Mouse (Mus musculus): ENCODE results near the gene Rara. TPM values are rescaled to one million over a fixed set of nuclear protein-coding genes. Genes with fewer than 3 reads are reported as not detected.
A peak's percentile ranks its signal among the peaks of the same experiment; 100 is the strongest.
"Not testable (repeated sequence)": the region's sequence is repeated elsewhere in the genome, so short reads cannot be mapped to it uniquely, and the experiment has no call there.

Rara gene
- polyA plus RNA-seq, 1 experiment from 2014 or later: 38.4 TPM

- peak overlapping the region; percentile 95 for H3K27ac ChIP-seq
- peak overlapping the region; percentile 63 for H3K4me2 ChIP-seq
- peak overlapping the region; percentile 2; the same call in 1 of the 2 replicates for H3K4me3 ChIP-seq
- H3K4me1 ChIP-seq: peaks cover 98% of the 10 kb centered on the region
- no peaks in the 10 kb centered on the region for H3K27me3 ChIP-seq
- H3K9me3 ChIP-seq: no peaks in the 10 kb centered on the region
- H3K9ac ChIP-seq: 0 out of 2 replicates have a peak overlapping the region, but pooled peaks have one; percentile 16
- 13% methylated on average over 19 of the region's 19 CpGs for WGBS
- no peaks in the 10 kb centered on the region for H3K36me3 ChIP-seq
- no peak for ATAC-seq (ENCODE audit: borderline replicate concordance, extremely low read depth, low FRiP score, low TSS enrichment)
Measured at GRCm38 (mm10) chr11:98932293-98933091, 4.9 kb downstream of the Rara start.

GRCm38 (mm10) chr11:98933151-98933550 is 5.5 kb downstream of the Rara start:
- no peaks in the 10 kb centered on the region for H3K36me3 ChIP-seq
- 31% methylated on average over 9 of the region's 9 CpGs for WGBS
- peak overlapping the region; percentile 2; the same call in 1 of the 2 replicates for H3K4me3 ChIP-seq
- H3K9ac ChIP-seq: no peak overlapping the region
- H3K4me1 ChIP-seq: peaks cover 93% of the 10 kb centered on the region
- no peaks in the 10 kb centered on the region for H3K27me3 ChIP-seq
- H3K4me2 ChIP-seq: peak overlapping the region; percentile 37
- ATAC-seq (ENCODE audit: borderline replicate concordance, extremely low read depth, low FRiP score, low TSS enrichment): no peak
- peak overlapping the region; percentile 95 for H3K27ac ChIP-seq
- no peaks in the 10 kb centered on the region for H3K9me3 ChIP-seq

DNA sequence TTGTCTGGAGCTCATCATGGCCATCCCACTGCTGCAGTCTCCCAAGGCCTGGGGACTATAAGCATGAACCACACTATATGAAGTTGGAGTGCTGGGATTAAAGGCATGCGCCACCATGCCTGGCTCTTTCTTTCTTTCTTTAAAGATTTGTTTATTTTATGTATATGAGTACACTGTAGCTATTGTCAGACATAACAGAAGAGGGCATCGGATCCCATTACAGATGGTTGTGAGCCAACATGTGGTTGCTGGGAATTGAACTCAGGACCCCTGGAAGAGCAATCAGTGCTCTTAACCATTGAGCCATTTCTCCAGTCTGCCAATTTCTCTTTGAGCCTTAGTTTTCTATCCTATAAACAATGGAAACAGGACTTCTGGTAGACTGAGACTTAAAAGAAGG is 6.2 kb downstream of the Rara start:
- Histone ChIP-seq H3K4me1 (peaks cover 93% of the 10 kb centered on the region), H3K27ac (peak overlapping the region; percentile 95)
- not testable (repeated sequence) for H3K9me3 ChIP-seq; H3K36me3 ChIP-seq; ATAC-seq (ENCODE audit: borderline replicate concordance, extremely low read depth, low FRiP score, low TSS enrichment); H3K27me3 ChIP-seq; H3K4me2 ChIP-seq; H3K9ac ChIP-seq; H3K4me3 ChIP-seq
- WGBS: 74% methylated on average over 2 of the region's 2 CpGs

- WGBS: 80% methylated on average over 3 of the region's 3 CpGs
Measured at GRCm38 (mm10) chr11:98934367-98934766, 6.7 kb downstream of the Rara start.

DNA sequence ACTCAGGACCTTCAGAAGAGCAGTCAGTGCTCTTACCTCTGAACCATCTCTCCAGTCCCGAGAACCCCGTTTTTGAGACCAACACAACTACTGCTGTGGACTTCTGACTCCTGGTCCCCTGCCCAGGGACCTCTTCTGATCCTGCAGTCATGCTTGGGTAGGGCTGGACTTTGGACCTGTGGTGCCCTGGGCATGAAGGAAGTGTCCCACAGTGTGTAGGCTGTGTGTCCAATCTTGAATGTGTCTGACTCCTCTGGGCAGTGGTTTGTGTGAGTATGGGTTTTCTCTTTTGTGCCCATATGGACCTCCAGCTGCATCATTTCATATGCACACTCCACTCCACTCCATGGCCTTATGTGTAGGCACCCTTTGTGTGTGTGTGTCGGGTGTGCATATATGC is 7.5 kb downstream of the Rara start:
- Histone ChIP-seq H3K27ac (peak overlapping the region; percentile 51; the same call in 1 of the 2 replicates), H3K4me2 (no peak overlapping the region), H3K4me1 (peaks cover 93% of the 10 kb centered on the region), H3K36me3 (no peaks in the 10 kb centered on the region), H3K4me3 (no peak overlapping the region), H3K9me3 (no peaks in the 10 kb centered on the region), H3K9ac (no peak overlapping the region), H3K27me3 (no peaks in the 10 kb centered on the region)
- WGBS: 78% methylated on average over 3 of the region's 3 CpGs
- ATAC-seq (ENCODE audit: borderline replicate concordance, extremely low read depth, low FRiP score, low TSS enrichment): no peak

More at GRCm38 (mm10) chr11:98934367-98934766, 6.7 kb downstream of the Rara start:
- no peaks in the 10 kb centered on the region for H3K27me3 ChIP-seq
- H3K4me3 ChIP-seq: no peak overlapping the region
- H3K9ac ChIP-seq: no peak overlapping the region
- no peaks in the 10 kb centered on the region for H3K36me3 ChIP-seq
- H3K9me3 ChIP-seq: no peaks in the 10 kb centered on the region
- ATAC-seq (ENCODE audit: borderline replicate concordance, extremely low read depth, low FRiP score, low TSS enrichment): no peak
- no peak overlapping the region for H3K27ac ChIP-seq
- H3K4me1 ChIP-seq: peaks cover 93% of the 10 kb centered on the region
- H3K4me2 ChIP-seq: no peak overlapping the region

DNA sequence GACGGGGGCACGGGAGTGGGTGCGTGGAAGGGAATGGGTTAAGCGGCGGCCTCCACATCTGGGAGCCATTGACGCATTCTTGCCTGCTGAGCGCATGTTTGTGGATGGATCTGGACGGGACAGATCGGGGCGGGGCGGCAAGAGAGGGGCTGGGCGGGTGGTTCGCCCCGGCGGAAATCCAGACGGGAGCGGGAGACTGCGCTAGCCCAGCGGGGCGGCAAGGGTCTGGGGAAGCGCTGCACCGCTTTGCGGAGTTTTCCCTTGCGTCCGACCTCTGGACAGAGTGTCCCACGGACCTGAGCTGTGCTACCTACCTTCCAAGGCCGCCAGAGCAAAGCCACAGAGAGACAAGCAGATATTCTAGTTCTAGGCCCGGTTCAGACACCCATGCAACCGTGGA is 8.6 kb downstream of the Rara start:
- 1% methylated on average over 29 of the region's 29 CpGs for WGBS

GRCm38 (mm10) chr11:98936606-98937409 is 9.2 kb downstream of the Rara start:
- under 1% methylated on average over 23 of the region's 23 CpGs for WGBS
- peak; percentile 9; the same call in 1 of the 2 replicates for ATAC-seq (ENCODE audit: borderline replicate concordance, extremely low read depth, low FRiP score, low TSS enrichment)
- Histone ChIP-seq H3K27me3 (no peaks in the 10 kb centered on the region), H3K36me3 (no peaks in the 10 kb centered on the region), H3K9me3 (no peaks in the 10 kb centered on the region), H3K9ac (peak overlapping the region; percentile 87), H3K4me1 (peaks cover 93% of the 10 kb centered on the region), H3K4me2 (peak overlapping the region; percentile 95), H3K4me3 (peak overlapping the region; percentile 81), H3K27ac (peak overlapping the region; percentile 94)

More for the DNA sequence above, 8.6 kb downstream of the Rara start:
- no peaks in the 10 kb centered on the region for H3K36me3 ChIP-seq
- H3K4me1 ChIP-seq: peaks cover 93% of the 10 kb centered on the region
- peak overlapping the region; percentile 94 for H3K27ac ChIP-seq
- peak overlapping the region; percentile 87 for H3K9ac ChIP-seq
- ATAC-seq (ENCODE audit: borderline replicate concordance, extremely low read depth, low FRiP score, low TSS enrichment): peak; percentile 40
- H3K27me3 ChIP-seq: no peaks in the 10 kb centered on the region
- H3K4me2 ChIP-seq: peak overlapping the region; percentile 95
- peak overlapping the region; percentile 81 for H3K4me3 ChIP-seq
- H3K9me3 ChIP-seq: no peaks in the 10 kb centered on the region

DNA sequence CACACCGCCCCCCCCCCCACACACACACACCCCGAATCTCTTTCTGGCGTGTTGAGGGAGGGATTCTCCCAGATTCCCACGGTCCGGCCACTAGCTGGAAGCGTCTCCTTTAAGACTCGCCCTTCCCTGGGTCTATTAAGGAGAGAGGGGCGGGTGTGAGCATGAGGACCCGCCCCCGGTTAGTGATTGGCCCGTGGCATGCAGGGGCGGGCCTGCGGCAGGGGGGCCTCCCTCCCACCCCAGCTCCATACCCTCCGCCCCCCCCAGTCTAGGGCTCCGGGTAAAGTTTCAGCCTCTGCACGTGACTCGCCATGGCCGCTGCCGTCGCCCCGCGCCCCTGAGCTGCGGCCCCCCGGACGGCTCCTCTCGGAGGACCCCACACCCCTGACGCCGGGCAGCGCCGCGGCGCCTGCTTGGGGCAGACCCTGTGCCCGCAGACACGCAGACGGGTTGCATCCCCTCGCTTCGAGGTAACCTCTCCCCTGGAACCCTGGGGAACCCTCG is 9.8 kb downstream of the Rara start:
- H3K4me1 ChIP-seq: peaks cover 93% of the 10 kb centered on the region
- peak; percentile 88 for ATAC-seq (ENCODE audit: borderline replicate concordance, extremely low read depth, low FRiP score, low TSS enrichment)
- H3K9me3 ChIP-seq: no peaks in the 10 kb centered on the region
- no peaks in the 10 kb centered on the region for H3K36me3 ChIP-seq
- H3K27me3 ChIP-seq: no peaks in the 10 kb centered on the region
- H3K4me2 ChIP-seq: peak overlapping the region; percentile 95
- H3K4me3 ChIP-seq: peak overlapping the region; percentile 81
- H3K9ac ChIP-seq: peak overlapping the region; percentile 87
- WGBS: 1% methylated on average over 35 of the region's 38 CpGs
- H3K27ac ChIP-seq: peak overlapping the region; percentile 94

DNA sequence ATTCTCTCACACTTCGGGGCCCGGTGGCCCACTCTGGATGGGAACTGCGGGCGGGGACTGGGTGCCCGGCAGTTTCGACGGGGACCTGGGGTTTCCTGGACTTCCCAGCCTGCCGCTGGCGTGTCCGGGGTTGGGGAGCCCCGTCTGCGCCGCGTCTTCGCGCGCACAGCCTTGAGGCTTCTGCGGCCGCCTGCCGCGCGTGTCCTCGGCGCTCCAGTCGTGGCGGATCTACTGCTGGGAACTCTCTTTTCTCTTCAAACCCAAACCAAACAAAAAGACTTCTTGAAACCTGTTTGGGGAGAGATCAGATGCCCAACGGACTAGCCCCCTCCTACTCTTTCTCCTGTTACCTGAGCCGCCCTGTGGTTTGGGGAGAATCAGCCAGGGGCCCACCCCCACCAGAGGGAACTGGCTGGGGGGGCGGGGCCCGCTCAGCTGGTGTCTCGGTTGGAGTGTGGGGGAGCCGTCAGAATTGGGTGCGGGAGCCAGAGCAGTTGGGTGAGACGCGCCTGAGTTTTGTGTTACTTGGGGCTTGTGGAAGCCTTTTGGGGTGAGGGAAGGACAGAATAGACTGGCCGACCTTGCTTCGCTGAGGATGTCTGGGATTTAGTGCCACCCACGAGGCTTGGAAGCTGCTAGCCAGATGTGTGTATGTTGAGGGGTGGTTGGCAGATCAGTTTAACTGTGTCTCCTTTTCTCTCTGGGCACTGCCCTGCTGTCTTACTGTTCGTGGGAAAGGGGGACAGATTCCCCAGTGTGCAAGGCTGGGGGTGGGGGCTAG is 10.5 kb downstream of the Rara start:
- Histone ChIP-seq H3K4me3 (peak overlapping the region; percentile 81), H3K9me3 (no peaks in the 10 kb centered on the region), H3K27ac (peak overlapping the region; percentile 94), H3K9ac (peak overlapping the region; percentile 87), H3K36me3 (no peaks in the 10 kb centered on the region), H3K27me3 (no peaks in the 10 kb centered on the region), H3K4me2 (peak overlapping the region; percentile 95), H3K4me1 (peaks cover 93% of the 10 kb centered on the region)
- no peak for ATAC-seq (ENCODE audit: borderline replicate concordance, extremely low read depth, low FRiP score, low TSS enrichment)
- WGBS: under 1% methylated on average over 39 of the region's 39 CpGs

DNA sequence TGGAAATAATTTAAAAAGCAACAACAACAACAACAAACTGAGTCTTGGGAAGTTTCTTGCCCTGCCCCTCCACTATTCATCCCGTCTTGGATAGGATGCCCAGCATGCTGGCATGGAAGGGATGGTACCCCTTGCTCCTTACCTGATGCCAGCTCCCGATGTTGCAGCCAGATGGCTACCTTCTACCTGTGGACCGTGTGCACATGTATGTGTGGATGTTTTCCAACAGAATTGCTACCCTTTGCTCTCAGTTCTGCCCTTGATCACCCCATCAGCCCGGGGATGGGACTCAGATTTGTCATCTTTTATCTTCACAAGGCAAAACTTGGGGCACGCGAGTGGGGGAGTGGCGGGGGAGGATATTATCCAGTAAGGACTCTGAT is 11.1 kb downstream of the Rara start:
- no peaks in the 10 kb centered on the region for H3K9me3 ChIP-seq
- peaks cover 93% of the 10 kb centered on the region for H3K4me1 ChIP-seq
- H3K4me2 ChIP-seq: peak overlapping the region; percentile 95
- H3K36me3 ChIP-seq: no peaks in the 10 kb centered on the region
- H3K27me3 ChIP-seq: no peaks in the 10 kb centered on the region
- H3K27ac ChIP-seq: peak overlapping the region; percentile 94; the same call in 1 of the 2 replicates
- 28% methylated on average over 7 of the region's 7 CpGs for WGBS
- H3K4me3 ChIP-seq: peak overlapping the region; percentile 81
- no peak for ATAC-seq (ENCODE audit: borderline replicate concordance, extremely low read depth, low FRiP score, low TSS enrichment)
- H3K9ac ChIP-seq: peak overlapping the region; percentile 87; the same call in 1 of the 2 replicates
